Mouse (Mus musculus) kidney, embryonic 15.5 days (tissue): ENCODE results near the gene Stat5b. TPM values are rescaled to one million over a fixed set of nuclear protein-coding genes. Genes with fewer than 3 reads are reported as not detected.

Experiments used
- ATAC-seq: fragments of 200-750 bp; cut with Nextera tagmentation; replicated peaks from 2 replicates; pipeline ENCODE4 v1.8.0; 2017; ENCODE audit warnings: moderate TSS enrichment; ENCODE audit not compliant: low FRiP score
- H3K27ac ChIP-seq: fragments of 300-500 bp; sonication (generic); 2 replicates; pipeline ENCODE4 v1.5.1; 2015; ENCODE audit warnings: mild to moderate bottlenecking, inconsistent platforms
- H3K27me3 ChIP-seq: fragments of 300-500 bp; sonication (generic); 2 replicates; pipeline ENCODE4 v1.6.1; 2015; ENCODE audit warnings: inconsistent platforms
- H3K36me3 ChIP-seq: fragments of 300-500 bp; sonication (generic); 2 replicates; pipeline ENCODE4 v1.6.1; 2015; ENCODE audit warnings: inconsistent platforms
- H3K4me1 ChIP-seq: fragments of 300-500 bp; sonication (generic); 2 replicates; pipeline ENCODE4 v1.6.1; 2015; ENCODE audit warnings: inconsistent platforms
- H3K4me2 ChIP-seq: fragments of 300-500 bp; sonication (generic); 2 replicates; pipeline ENCODE4 v1.6.1; 2015; ENCODE audit warnings: moderate library complexity, mild to moderate bottlenecking, inconsistent platforms
- H3K4me3 ChIP-seq: fragments of 300-500 bp; sonication (generic); replicated peaks from 2 replicates; pipeline ENCODE4 v1.5.1; 2015; ENCODE audit warnings: mild to moderate bottlenecking, inconsistent platforms
- H3K9ac ChIP-seq: fragments of 300-500 bp; sonication (generic); 2 replicates; pipeline ENCODE4 v1.6.1; 2015; ENCODE audit warnings: mild to moderate bottlenecking, inconsistent platforms
- H3K9me3 ChIP-seq: fragments of 300-500 bp; sonication (generic); replicated peaks from 2 replicates; pipeline ENCODE4 v1.6.1; 2016; ENCODE audit warnings: inconsistent platforms
- WGBS: fragments of 180-500 bp; shearing (Covaris S2); methylation state at CpG from one replicate; pipeline ENCODE4 v1.1.7; 2015; ENCODE audit warnings: mixed read lengths; 5-methylcytosine and 5-hydroxymethylcytosine counted together
- polyA plus RNA-seq: library from polyadenylated mRNA; unstranded; fragments of >200 nt; fragmentation: Nextera tagmentation; extraction: Ambion mirVana; gene quantifications from 2 replicates; pipeline ENCODE4 v1.2.1, GENCODE M21; 2015

The Stat5b gene
- polyA plus RNA-seq: 19.6 and 19.9 TPM in 2 replicates

- H3K27me3 ChIP-seq: peaks cover 19% of the 10 kb centered on the region; the same call in 1 of the 2 replicates
- H3K9me3 ChIP-seq: no peaks in the 10 kb centered on the region
- peak within 1 kb of the TSS; percentile 90 for H3K9ac ChIP-seq
- no peaks in the 10 kb centered on the region for H3K36me3 ChIP-seq
- WGBS: under 1% methylated on average over 53 of the region's 104 CpGs
- peaks cover 30% of the 10 kb centered on the region for H3K4me1 ChIP-seq
- H3K4me2 ChIP-seq: peak within 1 kb of the TSS; percentile 92
- H3K27ac ChIP-seq: peak within 1 kb of the TSS; percentile 89
- H3K4me3 ChIP-seq: peak within 1 kb of the TSS; percentile 95
- peak; percentile 87 for ATAC-seq
These were observed at the start of gene Stat5b for GRCm38 (mm10) chr11:100850038-100850777. Stat5b (minus strand) TSS chr11:100850724.

- WGBS: 75% methylated on average over 16 of the region's 16 CpGs
- H3K4me2 ChIP-seq: no peak overlapping the region
- H3K4me3 ChIP-seq: no peak overlapping the region
- H3K27ac ChIP-seq: no peak overlapping the region
- no peaks in the 10 kb centered on the region for H3K9me3 ChIP-seq
- ATAC-seq: no peak
- peaks cover 66% of the 10 kb centered on the region for H3K36me3 ChIP-seq
- H3K4me1 ChIP-seq: peaks cover 3% of the 10 kb centered on the region; the same call in 1 of the 2 replicates
- H3K9ac ChIP-seq: no peak overlapping the region
- H3K27me3 ChIP-seq: no peaks in the 10 kb centered on the region
These were observed 48.1 kb upstream of the Stat5b start for GRCm38 (mm10) chr11:100898441-100899199.

- H3K36me3 ChIP-seq: peaks cover 65% of the 10 kb centered on the region
- H3K27me3 ChIP-seq: no peaks in the 10 kb centered on the region
- ATAC-seq: no peak
- H3K27ac ChIP-seq: no peak overlapping the region
- H3K9me3 ChIP-seq: no peaks in the 10 kb centered on the region
- H3K4me2 ChIP-seq: no peak overlapping the region
- no peak overlapping the region for H3K4me3 ChIP-seq
- no peak overlapping the region for H3K9ac ChIP-seq
- 81% methylated on average over 7 of the region's 7 CpGs for WGBS
- peaks cover 4% of the 10 kb centered on the region; the same call in 1 of the 2 replicates for H3K4me1 ChIP-seq
These were observed 47.0 kb upstream of the Stat5b start for GRCm38 (mm10) chr11:100897294-100898231.

GRCm38 (mm10) chr11:100896078-100896477, 45.6 kb upstream of the Stat5b start:
- Histone ChIP-seq H3K27me3 (no peaks in the 10 kb centered on the region), H3K36me3 (peaks cover 60% of the 10 kb centered on the region), H3K4me3 (no peak overlapping the region), H3K27ac (no peak overlapping the region), H3K9ac (no peak overlapping the region), H3K9me3 (no peaks in the 10 kb centered on the region), H3K4me2 (no peak overlapping the region), H3K4me1 (peaks cover 4% of the 10 kb centered on the region; the same call in 1 of the 2 replicates)
- no peak for ATAC-seq
- WGBS: 84% methylated on average over 10 of the region's 10 CpGs

- WGBS: 69% methylated on average over 9 of the region's 9 CpGs
These were observed 43.8 kb upstream of the Stat5b start for GRCm38 (mm10) chr11:100894146-100894918.

GRCm38 (mm10) chr11:100893482-100893881, 43.0 kb upstream of the Stat5b start:
- 12% methylated on average over 9 of the region's 9 CpGs for WGBS
- H3K27ac ChIP-seq: no peak overlapping the region
- peaks cover 62% of the 10 kb centered on the region for H3K36me3 ChIP-seq
- H3K4me3 ChIP-seq: no peak overlapping the region
- ATAC-seq: peak; percentile 74
- H3K4me2 ChIP-seq: peak overlapping the region; percentile 40
- peaks cover 4% of the 10 kb centered on the region; the same call in 1 of the 2 replicates for H3K4me1 ChIP-seq
- H3K9ac ChIP-seq: no peak overlapping the region
- no peaks in the 10 kb centered on the region for H3K27me3 ChIP-seq
- H3K9me3 ChIP-seq: no peaks in the 10 kb centered on the region

More at GRCm38 (mm10) chr11:100894146-100894918, 43.8 kb upstream of the Stat5b start:
- no peak overlapping the region for H3K9ac ChIP-seq
- peaks cover 64% of the 10 kb centered on the region for H3K36me3 ChIP-seq
- no peak for ATAC-seq
- H3K4me2 ChIP-seq: no peak overlapping the region
- H3K9me3 ChIP-seq: no peaks in the 10 kb centered on the region
- no peak overlapping the region for H3K4me3 ChIP-seq
- no peak overlapping the region for H3K27ac ChIP-seq
- no peaks in the 10 kb centered on the region for H3K27me3 ChIP-seq
- peaks cover 4% of the 10 kb centered on the region; the same call in 1 of the 2 replicates for H3K4me1 ChIP-seq

GRCm38 (mm10) chr11:100892435-100892834, 41.9 kb upstream of the Stat5b start:
- H3K4me2 ChIP-seq: no peak overlapping the region
- 78% methylated on average over 5 of the region's 5 CpGs for WGBS
- no peak overlapping the region for H3K9ac ChIP-seq
- peaks cover 4% of the 10 kb centered on the region; the same call in 1 of the 2 replicates for H3K4me1 ChIP-seq
- no peak for ATAC-seq
- H3K9me3 ChIP-seq: no peaks in the 10 kb centered on the region
- H3K27ac ChIP-seq: no peak overlapping the region
- H3K4me3 ChIP-seq: no peak overlapping the region
- H3K27me3 ChIP-seq: no peaks in the 10 kb centered on the region
- peaks cover 62% of the 10 kb centered on the region for H3K36me3 ChIP-seq

- Histone ChIP-seq H3K4me2 (no peak overlapping the region), H3K27me3 (no peaks in the 10 kb centered on the region), H3K4me3 (no peak overlapping the region), H3K4me1 (peaks cover 4% of the 10 kb centered on the region; the same call in 1 of the 2 replicates), H3K27ac (no peak overlapping the region), H3K9me3 (no peaks in the 10 kb centered on the region), H3K9ac (no peak overlapping the region), H3K36me3 (peaks cover 60% of the 10 kb centered on the region)
- no peak for ATAC-seq
- WGBS: 59% methylated on average over 15 of the region's 15 CpGs
These were observed 41.0 kb upstream of the Stat5b start for GRCm38 (mm10) chr11:100891256-100892123.

GRCm38 (mm10) chr11:100890481-100890880, 40.0 kb upstream of the Stat5b start:
- Histone ChIP-seq H3K27me3 (no peaks in the 10 kb centered on the region), H3K4me2 (no peak overlapping the region), H3K9ac (no peak overlapping the region), H3K27ac (no peak overlapping the region), H3K36me3 (peaks cover 55% of the 10 kb centered on the region), H3K4me3 (no peak overlapping the region), H3K9me3 (no peaks in the 10 kb centered on the region), H3K4me1 (peaks cover 4% of the 10 kb centered on the region; the same call in 1 of the 2 replicates)
- WGBS: 90% methylated on average over 6 of the region's 6 CpGs
- ATAC-seq: no peak

GRCm38 (mm10) chr11:100888348-100888820, 37.9 kb upstream of the Stat5b start:
- WGBS: 43% methylated on average over 10 of the region's 10 CpGs

More at GRCm38 (mm10) chr11:100888348-100888820, 37.9 kb upstream of the Stat5b start:
- Histone ChIP-seq H3K27ac (no peak overlapping the region), H3K4me1 (no peaks in the 10 kb centered on the region), H3K4me2 (no peak overlapping the region), H3K9ac (no peak overlapping the region), H3K9me3 (no peaks in the 10 kb centered on the region), H3K36me3 (peaks cover 50% of the 10 kb centered on the region), H3K27me3 (no peaks in the 10 kb centered on the region), H3K4me3 (no peak overlapping the region)
- ATAC-seq: no peak
